25 mouse cellular contexts compared by ENCODE assay signal in genomic region chr4:100228106-100228505, GRCm38 (mm10).
A peak's percentile ranks its signal among the peaks of the same experiment; 100 is the strongest.
DNase-seq lines count a peak whose midpoint lies in the region; ATAC-seq and TF ChIP-seq lines count a peak whose summit lies in the region.
"Had no signal": no experiment of that assay in that cellular context is flagged by ENCODE, and none has a peak within 500 bp of the region (broad histone marks: within the 10 kb centered on the region; RNA-seq: fewer than 3 reads in every experiment).

No protein-coding gene starts in this region.

- WGBS in heart, adult 2 months = 60% methylated on average over 3 of the region's 3 CpGs
- WGBS in heart, embryonic 13.5 days = 46% methylated on average over 3 of the region's 3 CpGs
- WGBS in intestine, embryonic 14.5 days = 88% methylated on average over 3 of the region's 3 CpGs
- WGBS in intestine, embryonic 16.5 days = 86% methylated on average over 3 of the region's 3 CpGs

- H3K4me2 ChIP-seq in heart, embryonic 13.5 days = no peak overlapping the region
- H3K4me2 ChIP-seq in intestine, embryonic 14.5 days (ENCODE audit: low read length) = no peak overlapping the region
- no peak overlapping the region for H3K4me2 ChIP-seq in intestine, embryonic 16.5 days (ENCODE audit: low read depth, low read length)
- H3K4me2 ChIP-seq: embryonic facial prominence, embryonic 15.5 days; hindbrain, embryonic 12.5 days had no signal

- H3K27me3 ChIP-seq in heart, adult 2 months (ENCODE audit: control insufficient read depth, insufficient read depth, low read length) = no peaks in the 10 kb centered on the region
- H3K27me3 ChIP-seq in heart, embryonic 13.5 days (replicated peaks) = no peaks in the 10 kb centered on the region
- H3K27me3 ChIP-seq in intestine, embryonic 14.5 days (replicated peaks; ENCODE audit: control insufficient read depth, insufficient read depth, low read length) = no peaks in the 10 kb centered on the region
- H3K27me3 ChIP-seq in intestine, embryonic 16.5 days (replicated peaks; ENCODE audit: control insufficient read depth, insufficient read depth, low read length) = no peaks in the 10 kb centered on the region
- H3K27me3 ChIP-seq: embryonic facial prominence, embryonic 15.5 days; hindbrain, embryonic 12.5 days had no signal

- intact Hi-C loops in heart, adult 2 months (cut with DNase I) = no loop called here

- H3K36me3 ChIP-seq in heart, adult 2 months (ENCODE audit: control insufficient read depth, insufficient read depth, low read length) = peaks cover 4% of the 10 kb centered on the region; the same call in 1 of the 2 replicates
- H3K36me3 ChIP-seq in heart, embryonic 13.5 days = no peaks in the 10 kb centered on the region
- no peaks in the 10 kb centered on the region for H3K36me3 ChIP-seq in intestine, embryonic 14.5 days (ENCODE audit: control insufficient read depth, insufficient read depth, low read length)
- H3K36me3 ChIP-seq in intestine, embryonic 16.5 days (ENCODE audit: control insufficient read depth, insufficient read depth, low read length) = no peaks in the 10 kb centered on the region
- H3K36me3 ChIP-seq: embryonic facial prominence, embryonic 15.5 days; forebrain, embryonic 10.5 days; G1E; hindbrain, embryonic 12.5 days had no signal

- no peak overlapping the region for H3K27ac ChIP-seq in heart, adult 2 months
- H3K27ac ChIP-seq in heart, embryonic 13.5 days (replicated peaks) = peak overlapping the region; percentile 83
- no peak overlapping the region for H3K27ac ChIP-seq in intestine, embryonic 14.5 days (ENCODE audit: low read depth)
- no peak overlapping the region for H3K27ac ChIP-seq in intestine, embryonic 16.5 days (ENCODE audit: low read length)
- H3K27ac ChIP-seq: embryonic facial prominence, embryonic 15.5 days; forebrain, embryonic 10.5 days; hindbrain, embryonic 12.5 days had no signal

- no peaks in the 10 kb centered on the region for H3K79me2 ChIP-seq in heart, adult 2 months (replicated peaks; ENCODE audit: control insufficient read depth, insufficient read depth, low read length)

- DNase-seq in adrenal gland, adult (ENCODE audit: inconsistent age in 2 of 2, low spot score in 1 of 2) = peak; percentile 50 to 86
- DNase-seq in adrenal gland, adult 18-20 months (ENCODE audit: low spot score in 2 of 2) = no peak
- peak; percentile 72 for DNase-seq in heart, adult 11 months
- no peak for DNase-seq in heart, adult 2 months
- DNase-seq in heart, adult 9 months (ENCODE audit: low spot score in 2 of 2) = no peak
- DNase-seq in intestine, embryonic 14.5 days (ENCODE audit: low spot score) = peak; percentile 38
- DNase-seq: B cell, adult 2 months; cerebellum, adult 11 months; cerebellum, adult 8-10 months; cerebellum, postnatal 14 days; embryo, embryonic 11 days; gastrocnemius, postnatal 36 days; kidney, adult 18-20 months; kidney, postnatal 10 days had no signal

- no peak for TF ChIP-seq CTCF in heart, adult 2 months (IDR thresholded peaks at IDR 0.05)

- H3K4me1 ChIP-seq in heart, adult 2 months (ENCODE audit: control insufficient read depth, insufficient read depth, low read length) = peaks cover 8% of the 10 kb centered on the region
- H3K4me1 ChIP-seq in heart, embryonic 13.5 days = peaks cover 76% of the 10 kb centered on the region
- peaks cover 4% of the 10 kb centered on the region; the same call in 1 of the 2 replicates for H3K4me1 ChIP-seq in intestine, embryonic 14.5 days (replicated peaks; ENCODE audit: control insufficient read depth, insufficient read depth, low read length)
- H3K4me1 ChIP-seq in intestine, embryonic 16.5 days (ENCODE audit: control insufficient read depth, insufficient read depth, low read length) = peaks cover 6% of the 10 kb centered on the region

- no peak for TF ChIP-seq EP300 in heart, adult 2 months (IDR thresholded peaks at IDR 0.05; ENCODE audit: insufficient read depth, low read depth, low read length)

- H3K9ac ChIP-seq in heart, adult 2 months (ENCODE audit: low read depth, low read length) = no peak overlapping the region
- no peak overlapping the region for H3K9ac ChIP-seq in heart, embryonic 13.5 days
- no peak overlapping the region for H3K9ac ChIP-seq in intestine, embryonic 14.5 days (ENCODE audit: low read length)
- no peak overlapping the region for H3K9ac ChIP-seq in intestine, embryonic 16.5 days (ENCODE audit: low read depth, low read length)
- H3K9ac ChIP-seq: embryonic facial prominence, embryonic 15.5 days; hindbrain, embryonic 12.5 days had no signal

- H3K9me3 ChIP-seq in heart, embryonic 13.5 days = no peaks in the 10 kb centered on the region
- no peaks in the 10 kb centered on the region for H3K9me3 ChIP-seq in intestine, embryonic 14.5 days (ENCODE audit: control insufficient read depth, low read length)
- no peaks in the 10 kb centered on the region for H3K9me3 ChIP-seq in intestine, embryonic 16.5 days (ENCODE audit: control insufficient read depth, low read length)
- H3K9me3 ChIP-seq: embryonic facial prominence, embryonic 15.5 days; forebrain, embryonic 10.5 days; hindbrain, embryonic 12.5 days had no signal

- ATAC-seq in heart, embryonic 13.5 days (ENCODE audit: extremely low read depth, insufficient number of reproducible peaks, low FRiP score, low TSS enrichment) = no peak
- no peak for ATAC-seq in intestine, embryonic 14.5 days (replicated peaks; ENCODE audit: low FRiP score, low TSS enrichment, low read depth)
- ATAC-seq in intestine, embryonic 16.5 days = no peak
- ATAC-seq: CD4-positive, CD25-positive, alpha-beta regulatory T cell, adult 4 months; forebrain, embryonic 14.5 days; hindbrain, embryonic 16.5 days; inflammation-experienced regulatory T-cells, adult 6 months had no signal

- no peak for TF ChIP-seq POLR2A in heart, adult 2 months (IDR thresholded peaks at IDR 0.05; ENCODE audit: insufficient read depth, low read depth, low read length)

- H3K4me3 ChIP-seq in heart, adult 2 months = no peak overlapping the region
- no peak overlapping the region for H3K4me3 ChIP-seq in heart, embryonic 13.5 days
- no peak overlapping the region for H3K4me3 ChIP-seq in intestine, embryonic 14.5 days (ENCODE audit: low read depth, low read length)
- H3K4me3 ChIP-seq in intestine, embryonic 16.5 days (ENCODE audit: low read length) = no peak overlapping the region
- H3K4me3 ChIP-seq: embryonic facial prominence, embryonic 15.5 days; erythroblast, embryonic 14.5 days; forebrain, embryonic 10.5 days; hindbrain, embryonic 12.5 days had no signal

Comparison
In these comparisons a context has a peak if more than half of its experiments do, and no peak if none do; other contexts are left out.
1. DNase-seq: peak in adrenal gland, adult (2 of 2), heart, adult 11 months (single experiment) and intestine, embryonic 14.5 days (single experiment); none in adrenal gland, adult 18-20 months (0 of 2), heart, adult 2 months (0 of 2) and heart, adult 9 months (0 of 2).